Mouse (Mus musculus): ENCODE measurements around the gene Zfyve1.

DNA sequence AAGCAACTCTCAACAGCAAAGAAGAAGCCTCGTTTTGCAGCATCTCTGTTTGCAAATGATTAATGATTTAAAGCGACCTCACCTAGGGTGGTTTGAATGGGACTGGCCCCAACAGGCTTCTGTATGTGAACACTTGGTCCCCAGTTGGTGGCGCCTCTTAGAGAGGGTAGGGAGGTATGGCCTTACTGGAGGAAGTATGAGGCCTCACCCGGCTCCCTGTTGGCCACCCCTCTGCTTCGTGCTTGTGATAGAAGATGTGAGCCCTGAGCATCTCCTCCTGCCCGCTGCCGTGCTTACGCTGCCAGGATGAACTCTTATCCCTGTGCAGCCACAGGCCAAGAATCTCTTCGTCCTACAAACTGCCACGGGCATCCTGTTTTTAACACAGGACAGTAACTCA, 90.5 kb downstream of the Zfyve1 start:
- TF ChIP-seq POLR2A (IDR thresholded peaks at IDR 0.05; ENCODE audit: control insufficient read depth in 1 of 2, insufficient read depth in 1 of 2, low read depth in 1 of 2, low read length in 2 of 2, poor library complexity in 1 of 2), result no peak
- TF ChIP-seq CTCF (IDR thresholded peaks at IDR 0.05 in 2 of 3, conservative IDR thresholded peaks at IDR 0.05 in 1 of 3; ENCODE audit: control insufficient read depth in 1 of 3, insufficient read depth in 1 of 3, low read depth in 2 of 3, low read length in 3 of 3, poor library complexity in 1 of 3, severe bottlenecking in 1 of 3), result peak in 1 of 3 experiments; percentile 2; a peak in 1 of 6 replicates
- TF ChIP-seq MEF2A (IDR thresholded peaks at IDR 0.05; ENCODE audit: extremely low read depth, insufficient replicate concordance, low read depth, low read length, poor library complexity, severe bottlenecking), result no peak
- TF ChIP-seq GATA1 (IDR thresholded peaks at IDR 0.05; ENCODE audit: low read depth, low read length), result no peak
- TF ChIP-seq UBTF (IDR thresholded peaks at IDR 0.05; ENCODE audit: borderline replicate concordance, insufficient read depth, low read depth, low read length), result no peak
- no peak for TF ChIP-seq USF1 (IDR thresholded peaks at IDR 0.05; ENCODE audit: low read depth, low read length)
- TF ChIP-seq MYB (IDR thresholded peaks at IDR 0.05; ENCODE audit: low read depth, low read length), result no peak
